Mouse (Mus musculus) yolk sac, embryonic 10.5 days (tissue): ENCODE data around the gene Akap8l.

ENCODE experiments used
- DNase-seq: peaks from one replicate; pipeline ENCODE4 v3.0.0-alpha.2; 2017; ENCODE audit warnings: low spot score

Gene Akap8l

GRCm38 (mm10) chr17:32358192-32358942 is 8.0 kb upstream of the Akap8l start:
- DNase-seq: no peak

GRCm38 (mm10) chr17:32356766-32357760 is 6.7 kb upstream of the Akap8l start:
- no peak for DNase-seq

- no peak for DNase-seq
Observed at GRCm38 (mm10) chr17:32356281-32356680, 5.9 kb upstream of the Akap8l start.

GRCm38 (mm10) chr17:32355031-32355430 is 4.6 kb upstream of the Akap8l start:
- DNase-seq: no peak

GRCm38 (mm10) chr17:32354211-32354610 is 3.8 kb upstream of the Akap8l start:
- DNase-seq: no peak

- DNase-seq: no peak
Observed at GRCm38 (mm10) chr17:32353696-32354095, 3.3 kb upstream of the Akap8l start.

- no peak for DNase-seq
Observed at GRCm38 (mm10) chr17:32351726-32352125, 1.3 kb upstream of the Akap8l start.

GRCm38 (mm10) chr17:32351269-32351668 is 862 bp upstream of the Akap8l start:
- no peak for DNase-seq

GRCm38 (mm10) chr17:32349851-32350381 is 491 bp downstream of the Akap8l start:
- DNase-seq: peak; percentile 21

GRCm38 (mm10) chr17:32349037-32349732 is 1.2 kb downstream of the Akap8l start:
- peak; percentile 54 for DNase-seq

GRCm38 (mm10) chr17:32348406-32348805 is 2.0 kb downstream of the Akap8l start:
- DNase-seq: no peak

GRCm38 (mm10) chr17:32341102-32341501 is 9.3 kb downstream of the Akap8l start:
- no peak for DNase-seq

- DNase-seq: no peak
Observed at GRCm38 (mm10) chr17:32340110-32340509, 10.3 kb downstream of the Akap8l start.

GRCm38 (mm10) chr17:32335869-32336268 is 14.5 kb downstream of the Akap8l start:
- DNase-seq: no peak

- DNase-seq: no peak
Observed at GRCm38 (mm10) chr17:32334921-32335320, 15.5 kb downstream of the Akap8l start.

GRCm38 (mm10) chr17:32333675-32334303 is 16.6 kb downstream of the Akap8l start:
- no peak for DNase-seq

- no peak for DNase-seq
Observed at GRCm38 (mm10) chr17:32327501-32327900, 22.9 kb downstream of the Akap8l start.

- no peak for DNase-seq
Observed at GRCm38 (mm10) chr17:32322809-32323208, 27.6 kb downstream of the Akap8l start.

- DNase-seq: peak; percentile 16
Observed at GRCm38 (mm10) chr17:32321836-32322235, 28.6 kb downstream of the Akap8l start.

GRCm38 (mm10) chr17:32321390-32321734 is 29.0 kb downstream of the Akap8l start:
- DNase-seq: no peak

GRCm38 (mm10) chr17:32320597-32321389 is 29.6 kb downstream of the Akap8l start, which contains the start of gene Akap8:
Gene Akap8 (minus strand): TSS chr17:32321238.
- DNase-seq: peak; percentile 98
